Mouse (Mus musculus): ENCODE data around the gene Slc24a3.

Slc24a3 gene

GRCm38 (mm10) chr2:145591881-145592280 lies 424.3 kb downstream of the Slc24a3 start:
- in situ Hi-C loops (cut with MboI; ENCODE audit: unreplicated experiment in 2 of 2), result loop anchor here (25.0 kb wide), 1 partner anchor 1130 kb away; no protein-coding TSS in a partner anchor

GRCm38 (mm10) chr2:145593649-145594347 lies 426.2 kb downstream of the Slc24a3 start:
- in situ Hi-C loops (cut with MboI; ENCODE audit: unreplicated experiment in 2 of 2), result loop anchor here (25.0 kb wide), 1 partner anchor 1131 kb away; no protein-coding TSS in a partner anchor

- in situ Hi-C loops (cut with MboI; ENCODE audit: unreplicated experiment in 2 of 2), result loop anchor here (25.0 kb wide), 1 partner anchor 1136 kb away; no protein-coding TSS in a partner anchor
Measured at GRCm38 (mm10) chr2:145597866-145598265, 430.3 kb downstream of the Slc24a3 start.

- in situ Hi-C loops (cut with MboI; ENCODE audit: unreplicated experiment in 2 of 2), result no loop called here
Measured at GRCm38 (mm10) chr2:145607844-145608243, 440.3 kb downstream of the Slc24a3 start.

- in situ Hi-C loops (cut with MboI; ENCODE audit: unreplicated experiment in 2 of 2), result no loop called here
Measured at GRCm38 (mm10) chr2:145610796-145611705, 443.5 kb downstream of the Slc24a3 start.

- in situ Hi-C loops (cut with MboI; ENCODE audit: unreplicated experiment in 2 of 2), result no loop called here
Measured at GRCm38 (mm10) chr2:145612937-145613336, 445.4 kb downstream of the Slc24a3 start.

- in situ Hi-C loops (cut with MboI; ENCODE audit: unreplicated experiment in 2 of 2), result no loop called here
Measured at GRCm38 (mm10) chr2:145613705-145614104, 446.2 kb downstream of the Slc24a3 start.

- in situ Hi-C loops (cut with MboI; ENCODE audit: unreplicated experiment in 2 of 2), result no loop called here
Measured at GRCm38 (mm10) chr2:145619688-145620087, 452.1 kb downstream of the Slc24a3 start.

GRCm38 (mm10) chr2:145620709-145621108 lies 453.2 kb downstream of the Slc24a3 start:
- in situ Hi-C loops (cut with MboI; ENCODE audit: unreplicated experiment in 2 of 2), result no loop called here

GRCm38 (mm10) chr2:145621119-145621518 lies 453.6 kb downstream of the Slc24a3 start:
- in situ Hi-C loops (cut with MboI; ENCODE audit: unreplicated experiment in 2 of 2), result no loop called here

- in situ Hi-C loops (cut with MboI; ENCODE audit: unreplicated experiment in 2 of 2), result no loop called here
Measured at GRCm38 (mm10) chr2:145631123-145631798, 463.7 kb downstream of the Slc24a3 start.

- in situ Hi-C loops (cut with MboI; ENCODE audit: unreplicated experiment in 2 of 2), result no loop called here
Measured at GRCm38 (mm10) chr2:145631799-145632174, 464.2 kb downstream of the Slc24a3 start.

- in situ Hi-C loops (cut with MboI; ENCODE audit: unreplicated experiment in 2 of 2), result no loop called here
Measured at GRCm38 (mm10) chr2:145633811-145634210, 466.3 kb downstream of the Slc24a3 start.

GRCm38 (mm10) chr2:145640255-145640984 lies 472.9 kb downstream of the Slc24a3 start:
- in situ Hi-C loops (cut with MboI; ENCODE audit: unreplicated experiment in 2 of 2), result no loop called here

GRCm38 (mm10) chr2:145655373-145655960 lies 487.9 kb downstream of the Slc24a3 start:
- in situ Hi-C loops (cut with MboI; ENCODE audit: unreplicated experiment in 2 of 2), result no loop called here

GRCm38 (mm10) chr2:145656121-145656520 lies 488.6 kb downstream of the Slc24a3 start:
- in situ Hi-C loops (cut with MboI; ENCODE audit: unreplicated experiment in 2 of 2), result no loop called here

- in situ Hi-C loops (cut with MboI; ENCODE audit: unreplicated experiment in 2 of 2), result no loop called here
Measured at GRCm38 (mm10) chr2:145656716-145657115, 489.2 kb downstream of the Slc24a3 start.

GRCm38 (mm10) chr2:145661242-145661641 lies 493.7 kb downstream of the Slc24a3 start:
- in situ Hi-C loops (cut with MboI; ENCODE audit: unreplicated experiment in 2 of 2), result no loop called here

- in situ Hi-C loops (cut with MboI; ENCODE audit: unreplicated experiment in 2 of 2), result no loop called here
Measured at GRCm38 (mm10) chr2:145663899-145664298, 496.3 kb downstream of the Slc24a3 start.

- in situ Hi-C loops (cut with MboI; ENCODE audit: unreplicated experiment in 2 of 2), result no loop called here
Measured at GRCm38 (mm10) chr2:145664311-145664710, 496.8 kb downstream of the Slc24a3 start.
